Mouse (Mus musculus): ENCODE measurements around the gene Klhl42.

Klhl42 gene

GRCm38 (mm10) chr6:147145753-147146152 lies 54.6 kb downstream of the Klhl42 start:
- no peak for DNase-seq (ENCODE audit: low read depth, low spot score)

- no peak for DNase-seq (ENCODE audit: low read depth, low spot score)
Observed at GRCm38 (mm10) chr6:147151069-147151468, 59.9 kb downstream of the Klhl42 start.

- DNase-seq (ENCODE audit: low read depth, low spot score), result no peak
Observed at GRCm38 (mm10) chr6:147151839-147152238, 60.7 kb downstream of the Klhl42 start.

- DNase-seq (ENCODE audit: low read depth, low spot score), result no peak
Observed at GRCm38 (mm10) chr6:147155085-147155484, 63.9 kb downstream of the Klhl42 start.

- DNase-seq (ENCODE audit: low read depth, low spot score), result no peak
Observed at GRCm38 (mm10) chr6:147161818-147162584, 70.8 kb downstream of the Klhl42 start.

All from embryo, embryonic 11.5 days (tissue).